Mouse (Mus musculus) ZHBTc4 (cell line): ENCODE measurements around the gene Epop.
"Not testable (repeated sequence)": the region's sequence is repeated elsewhere in the genome, so short reads cannot be mapped to it uniquely, and the experiment has no call there.

ENCODE experiments used
- DNase-seq: peaks from one replicate; pipeline ENCODE4 v3.0.0-alpha.2; 2011; ENCODE audit warnings: low read depth, low spot score

The Epop gene

GRCm38 (mm10) chr11:97660734-97661647 is 31.5 kb upstream of the Epop start:
- no peak for DNase-seq

GRCm38 (mm10) chr11:97659990-97660714 is 30.6 kb upstream of the Epop start:
- DNase-seq = peak; percentile 86

- no peak for DNase-seq
These were observed 29.9 kb upstream of the Epop start for GRCm38 (mm10) chr11:97659267-97659989.

- DNase-seq = peak; percentile 54
These were observed 29.3 kb upstream of the Epop start for GRCm38 (mm10) chr11:97658751-97659266.

GRCm38 (mm10) chr11:97657967-97658366 is 28.5 kb upstream of the Epop start:
- not testable (repeated sequence) for DNase-seq

- DNase-seq = peak; percentile 75
These were observed 27.9 kb upstream of the Epop start for GRCm38 (mm10) chr11:97657184-97657945.

- peak; percentile 87 for DNase-seq
These were observed 26.9 kb upstream of the Epop start for GRCm38 (mm10) chr11:97656269-97656971.

GRCm38 (mm10) chr11:97654210-97654609 is 24.7 kb upstream of the Epop start:
- DNase-seq = no peak

GRCm38 (mm10) chr11:97653376-97653775 is 23.9 kb upstream of the Epop start:
- DNase-seq = peak; percentile 88

GRCm38 (mm10) chr11:97650341-97650740 is 20.8 kb upstream of the Epop start:
- DNase-seq = no peak

GRCm38 (mm10) chr11:97648541-97648940 is 19.0 kb upstream of the Epop start:
- not testable (repeated sequence) for DNase-seq

GRCm38 (mm10) chr11:97644834-97645233 is 15.3 kb upstream of the Epop start:
- DNase-seq = peak; percentile 95

GRCm38 (mm10) chr11:97643380-97644055 is 14.0 kb upstream of the Epop start:
- DNase-seq = no peak

- DNase-seq = peak; percentile 59
These were observed 13.2 kb upstream of the Epop start for GRCm38 (mm10) chr11:97642746-97643145.

GRCm38 (mm10) chr11:97641668-97642067 is 12.2 kb upstream of the Epop start:
- no peak for DNase-seq

GRCm38 (mm10) chr11:97635468-97636019 is 6.0 kb upstream of the Epop start:
- peak; percentile 89 for DNase-seq

GRCm38 (mm10) chr11:97632440-97632839 is 2.9 kb upstream of the Epop start:
- not testable (repeated sequence) for DNase-seq

- DNase-seq = peak; percentile 93
These were observed 2.4 kb upstream of the Epop start for GRCm38 (mm10) chr11:97631938-97632337.

GRCm38 (mm10) chr11:97631500-97631899 is 2.0 kb upstream of the Epop start:
- no peak for DNase-seq
